Mouse (Mus musculus): ENCODE measurements at regions not wholly inside any gene's neighbourhood (a gene's known extent, or its start where the extent isn't known, plus 50 kb on each side); places are given as distances from the start of the nearest gene placed in this dataset.
"Not testable (repeated sequence)": the region's sequence is repeated elsewhere in the genome, so short reads cannot be mapped to it uniquely, and the experiment has no call there.

DNA sequence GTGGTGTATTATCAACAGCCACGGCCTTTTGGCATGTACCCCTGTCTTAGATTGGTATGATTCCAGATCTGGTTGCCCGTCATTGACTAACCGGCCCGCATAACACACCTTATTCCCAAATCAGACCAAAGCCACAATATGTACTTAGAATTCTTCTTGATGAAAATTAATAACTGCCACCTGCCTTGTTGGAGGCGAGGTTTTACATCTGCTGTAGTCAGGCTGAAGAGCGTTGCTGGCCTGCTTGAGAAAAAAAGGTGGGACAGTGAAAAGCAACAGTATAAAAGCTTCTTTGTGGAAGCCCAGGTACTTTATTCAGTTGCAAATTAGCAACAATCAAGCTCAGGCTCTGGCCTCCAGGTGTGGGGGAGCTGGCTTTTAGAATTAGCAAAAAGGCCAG, 223.6 kb upstream of the Car8 start:
- DNase-seq (ENCODE audit: low spot score in 2 of 2); intact Hi-C loops (cut with DNase I): not testable (repeated sequence)

DNA sequence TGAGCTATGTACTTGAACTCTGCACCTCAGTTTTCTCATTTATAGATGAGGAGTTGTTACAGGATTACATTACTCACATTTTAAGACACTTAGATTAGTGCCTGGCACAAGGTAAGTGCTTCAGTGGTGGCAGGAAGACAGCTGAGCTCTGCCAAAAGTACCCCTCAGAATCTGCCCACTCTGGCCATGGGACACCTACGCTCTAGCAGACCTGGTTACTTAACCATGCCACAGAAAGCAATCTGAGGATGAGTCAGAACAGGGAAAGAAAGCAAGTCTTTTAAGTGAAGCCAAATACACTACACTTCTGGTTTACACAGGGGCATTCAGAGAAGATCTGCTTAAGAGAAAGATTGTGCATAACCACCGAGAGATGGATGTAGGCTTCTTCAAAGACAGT, 215.5 kb upstream of the Car8 start:
- peak in 1 of 2 experiments; percentile 7 for DNase-seq (ENCODE audit: low spot score in 2 of 2)
- intact Hi-C loops (cut with DNase I): no loop called here

DNA sequence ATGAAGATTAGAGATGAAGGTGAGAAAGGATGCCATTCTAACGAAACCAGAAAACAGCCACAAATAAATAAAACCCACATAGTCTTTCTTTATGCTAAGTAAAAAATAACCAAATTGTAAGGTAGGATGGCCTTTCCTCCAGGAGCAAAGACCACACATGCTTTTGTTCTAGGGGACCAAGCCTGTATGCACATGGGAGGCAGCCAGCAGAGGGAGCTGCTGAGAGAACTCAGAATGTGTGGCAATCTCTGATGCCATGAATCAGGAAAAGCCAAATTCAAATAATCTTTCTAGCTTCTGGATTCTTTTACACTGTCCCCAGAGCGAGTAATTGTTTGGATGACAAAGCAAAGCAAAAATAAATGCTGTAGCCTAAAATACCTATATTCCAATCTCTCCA, 193.6 kb upstream of the Car8 start:
- DNase-seq (ENCODE audit: low spot score in 2 of 2): peak in 1 of 2 experiments; percentile 23
- intact Hi-C loops (cut with DNase I): no loop called here

DNA sequence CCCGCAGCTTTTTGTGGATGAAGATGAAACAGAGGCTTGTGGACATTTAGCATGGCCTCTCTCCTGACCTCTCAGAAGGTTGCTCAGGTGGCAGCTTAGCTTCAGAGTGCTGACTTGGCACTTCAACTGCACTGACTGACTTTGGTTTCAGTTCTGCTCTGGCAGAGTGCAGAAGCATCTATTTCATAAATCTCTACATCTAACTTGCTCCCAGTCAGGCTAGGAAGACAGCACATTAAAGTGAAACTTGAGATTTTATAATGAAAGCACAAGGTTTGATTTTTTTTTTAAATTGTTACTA, 192.1 kb upstream of the Car8 start:
- no peak for DNase-seq (ENCODE audit: low spot score in 2 of 2)
- intact Hi-C loops (cut with DNase I): no loop called here

DNA sequence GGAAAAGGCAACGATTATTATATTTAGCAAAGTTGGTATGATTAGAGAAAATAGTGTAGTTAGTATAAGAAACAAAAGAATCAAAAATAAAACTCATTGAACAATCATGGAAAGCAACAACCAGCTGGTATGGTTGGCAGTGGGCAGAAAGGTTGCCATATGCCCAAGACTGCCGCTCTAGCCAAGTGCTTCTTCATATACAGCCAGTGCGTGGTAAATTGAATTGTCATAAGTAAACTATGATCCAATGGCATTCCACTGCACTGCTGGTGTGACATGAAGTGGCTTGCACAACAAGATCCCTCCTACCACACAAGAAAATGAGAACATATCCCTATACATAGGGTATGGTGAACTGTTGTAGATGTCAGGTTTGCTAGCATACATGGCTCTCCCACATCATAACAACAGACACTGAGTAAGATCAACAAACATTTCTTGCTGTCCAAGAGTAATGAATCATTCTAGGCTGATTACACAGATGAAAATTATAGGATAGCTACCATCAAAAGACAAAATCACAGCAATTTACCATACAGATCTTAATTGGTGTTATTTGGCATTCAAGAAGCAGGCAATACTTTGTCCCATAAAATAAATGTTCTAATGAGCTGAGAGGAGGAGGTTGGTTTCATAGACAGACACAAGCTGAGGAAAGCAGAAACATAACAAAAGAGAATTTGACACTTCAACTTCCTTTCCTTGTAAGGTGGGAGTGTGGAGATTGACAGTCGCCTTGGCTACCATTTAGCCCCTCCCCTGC, 191.6 kb upstream of the Car8 start:
- DNase-seq (ENCODE audit: low spot score in 2 of 2): no peak
- intact Hi-C loops (cut with DNase I): no loop called here

DNA sequence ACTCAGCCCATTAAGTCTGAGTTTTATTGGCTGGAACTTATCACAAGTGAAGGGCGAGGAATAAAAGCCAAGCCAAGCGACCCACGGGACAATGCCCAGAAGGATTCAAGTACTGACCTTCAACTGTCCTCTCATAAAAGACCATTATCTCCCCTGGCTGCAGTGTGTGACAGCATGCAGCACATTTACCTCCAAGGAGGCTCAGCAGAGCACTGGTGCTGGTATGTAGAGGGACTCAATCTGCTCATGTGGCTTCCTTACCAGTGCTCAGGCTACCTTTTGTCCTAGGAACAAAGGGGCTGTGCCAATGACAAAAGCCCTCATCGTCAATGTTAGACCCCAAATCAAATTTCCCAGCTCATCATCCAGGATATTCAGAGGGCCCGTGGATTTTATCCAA, 190.9 kb upstream of the Car8 start:
- intact Hi-C loops (cut with DNase I): no loop called here
- DNase-seq (ENCODE audit: low spot score in 2 of 2): no peak

DNA sequence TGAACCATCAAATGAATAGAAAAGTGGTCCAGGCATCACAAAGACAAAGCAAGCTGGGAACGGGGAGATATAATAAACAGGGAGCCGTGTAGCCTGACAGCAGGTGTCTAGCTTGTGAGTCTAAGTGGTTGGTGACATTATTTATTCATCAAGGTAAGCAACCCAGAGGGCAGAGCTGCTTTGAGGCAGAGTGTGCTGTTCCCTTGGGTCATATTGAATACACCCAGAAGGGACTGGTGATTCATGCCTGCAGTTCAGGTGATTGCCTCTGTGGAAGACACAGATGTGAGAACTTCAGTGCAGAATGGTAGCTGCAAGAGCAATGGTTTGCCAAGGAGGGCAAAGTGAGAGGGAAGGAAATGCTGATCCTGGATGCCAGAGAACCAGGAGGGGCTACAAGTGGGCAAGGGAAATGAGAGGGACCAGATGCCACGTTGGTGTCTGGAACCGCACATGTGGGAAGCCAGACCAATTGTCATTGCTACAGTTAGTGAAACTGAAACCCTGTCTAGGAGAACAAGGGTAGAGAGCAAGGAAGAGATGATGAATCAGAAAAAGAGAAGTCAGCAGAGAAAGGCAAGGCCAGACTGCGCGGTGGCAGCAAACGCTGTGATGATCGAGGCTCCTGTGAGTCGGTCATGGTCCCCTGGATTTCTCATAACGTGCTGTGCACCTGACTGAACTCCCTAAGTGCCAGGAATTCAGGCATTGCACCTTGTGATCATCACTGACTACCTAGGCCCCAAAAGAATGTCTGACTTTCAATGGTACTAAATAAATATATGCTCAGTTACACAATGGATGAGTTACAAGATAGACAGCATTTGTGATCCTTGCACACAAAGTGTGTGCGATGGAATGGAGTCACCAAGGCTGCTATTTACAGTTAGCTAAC, 190.0 kb upstream of the Car8 start:
- DNase-seq (ENCODE audit: low spot score in 2 of 2): no peak
- intact Hi-C loops (cut with DNase I): no loop called here

DNA sequence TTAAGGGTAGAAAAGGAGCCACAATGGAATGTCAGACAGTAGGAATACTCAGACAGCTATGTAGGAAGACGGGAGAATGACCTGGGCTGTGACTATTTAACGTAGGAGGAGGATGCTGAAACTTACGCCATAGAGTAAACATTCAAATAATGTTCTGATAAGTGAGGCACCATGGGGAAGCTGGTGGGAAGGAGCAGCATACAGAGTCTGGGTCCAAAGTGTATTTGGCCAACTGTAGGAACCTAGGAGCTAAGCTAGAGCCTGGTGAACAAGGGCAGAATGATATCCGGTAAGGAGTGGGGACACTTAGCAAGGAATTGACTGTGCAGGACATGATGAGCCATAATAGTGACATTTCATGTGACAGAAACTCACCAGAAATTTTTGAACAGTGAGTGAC, 189.0 kb upstream of the Car8 start:
- intact Hi-C loops (cut with DNase I): no loop called here
- no peak for DNase-seq (ENCODE audit: low spot score in 2 of 2)

DNA sequence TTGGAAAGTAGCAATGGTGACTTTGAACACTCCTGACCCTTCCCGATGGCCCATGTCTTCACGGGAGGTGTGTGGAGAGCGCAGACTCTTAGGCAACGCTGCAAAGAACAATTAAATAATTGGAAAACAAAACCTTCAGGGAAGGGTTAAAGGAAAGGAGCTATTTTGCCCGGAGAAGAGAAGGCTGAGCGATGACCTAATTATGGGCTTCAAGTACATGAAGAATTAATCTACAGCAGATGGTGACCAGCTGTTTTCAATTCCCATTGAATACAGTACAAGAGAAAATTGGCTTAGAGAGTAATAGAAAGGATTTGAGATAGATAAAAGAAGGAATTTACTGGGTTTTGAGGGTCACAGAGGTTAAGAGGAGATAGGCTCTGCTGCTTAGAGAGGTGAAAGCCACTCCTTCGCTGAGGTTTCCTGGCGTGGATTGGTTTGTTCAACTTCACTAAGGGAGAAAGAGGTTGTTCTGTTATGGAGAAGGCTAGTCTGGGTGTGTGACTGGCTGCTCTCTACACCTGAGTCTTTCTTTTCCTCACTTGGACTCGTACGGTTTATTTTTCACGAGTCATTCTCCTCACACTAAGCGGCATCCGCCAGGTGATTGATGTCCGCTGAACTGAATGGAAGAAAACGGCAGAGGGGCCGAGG, 184.7 kb upstream of the Car8 start:
- intact Hi-C loops (cut with DNase I): no loop called here
- no peak for DNase-seq (ENCODE audit: low spot score in 2 of 2)

DNA sequence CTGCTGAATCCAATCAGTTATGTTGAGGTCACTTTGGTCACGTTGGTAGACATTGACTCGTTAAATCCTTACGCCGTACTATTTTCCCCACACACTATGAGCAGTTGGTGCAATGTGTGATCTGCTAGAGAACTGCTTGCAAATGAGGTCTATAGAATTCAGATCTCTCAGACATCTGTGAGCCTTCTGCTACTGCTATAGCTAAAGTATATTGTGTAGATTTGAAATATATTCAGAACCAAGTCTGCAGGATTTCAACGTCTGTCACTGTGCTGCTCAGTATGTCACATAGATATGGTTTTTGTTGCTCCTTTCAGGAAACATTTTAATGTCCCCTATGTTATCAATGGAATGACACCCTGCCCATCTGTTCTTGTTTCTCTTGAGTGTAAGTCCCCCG, 182.4 kb upstream of the Car8 start:
- intact Hi-C loops (cut with DNase I): no loop called here
- no peak for DNase-seq (ENCODE audit: low spot score in 2 of 2)

DNA sequence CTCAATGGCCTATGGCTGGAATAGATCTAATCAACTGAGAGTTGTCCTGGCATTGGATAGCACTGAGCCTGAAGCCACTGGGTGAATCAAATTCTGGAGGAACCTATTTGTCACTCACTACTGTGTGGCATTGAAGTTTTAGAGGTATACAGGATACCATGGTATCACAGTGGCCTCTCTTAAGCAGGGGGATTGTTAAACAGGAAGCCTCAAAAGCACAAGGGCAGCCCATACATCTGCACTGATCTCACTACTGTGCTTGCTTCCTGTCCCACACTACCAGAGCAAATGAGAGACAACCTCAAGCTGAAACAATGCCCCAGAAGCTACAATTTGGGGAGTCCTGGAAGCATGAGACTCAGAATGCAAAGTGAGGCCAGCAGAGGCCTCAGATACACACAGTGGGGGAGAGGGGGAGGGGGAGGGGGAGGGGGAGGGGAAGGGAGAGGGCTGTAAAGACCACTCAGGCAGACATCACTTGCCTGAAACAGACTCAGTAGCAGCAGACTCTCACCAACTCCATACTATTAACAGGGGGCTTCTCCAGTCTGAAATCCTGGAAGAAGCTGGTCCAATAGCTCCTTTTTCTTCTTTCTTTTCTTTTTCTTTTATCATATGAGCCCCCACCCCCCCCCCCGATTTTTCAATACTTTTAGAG, 179.7 kb upstream of the Car8 start:
- intact Hi-C loops (cut with DNase I): no loop called here
- DNase-seq (ENCODE audit: low spot score in 2 of 2): no peak

DNA sequence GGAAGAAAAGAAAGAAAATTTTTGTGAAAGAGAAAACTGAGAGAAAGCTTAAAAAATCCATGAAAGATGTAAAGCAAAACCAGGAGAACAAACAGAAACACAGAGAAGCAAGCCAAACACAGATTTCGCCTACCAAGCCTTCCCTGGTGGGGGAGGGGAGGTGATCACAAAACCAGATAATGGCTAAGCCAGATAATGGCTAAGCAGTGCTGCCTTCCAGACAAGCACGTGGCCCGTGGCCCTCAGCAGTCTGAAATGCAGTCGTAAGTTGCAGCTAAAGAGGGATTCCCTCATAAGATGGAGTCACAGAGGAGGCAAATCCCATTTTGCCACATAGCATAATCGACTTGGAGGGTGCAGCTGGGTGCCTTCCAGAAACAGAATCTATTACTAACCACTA, 179.0 kb upstream of the Car8 start:
- intact Hi-C loops (cut with DNase I): no loop called here
- no peak for DNase-seq (ENCODE audit: low spot score in 2 of 2)

DNA sequence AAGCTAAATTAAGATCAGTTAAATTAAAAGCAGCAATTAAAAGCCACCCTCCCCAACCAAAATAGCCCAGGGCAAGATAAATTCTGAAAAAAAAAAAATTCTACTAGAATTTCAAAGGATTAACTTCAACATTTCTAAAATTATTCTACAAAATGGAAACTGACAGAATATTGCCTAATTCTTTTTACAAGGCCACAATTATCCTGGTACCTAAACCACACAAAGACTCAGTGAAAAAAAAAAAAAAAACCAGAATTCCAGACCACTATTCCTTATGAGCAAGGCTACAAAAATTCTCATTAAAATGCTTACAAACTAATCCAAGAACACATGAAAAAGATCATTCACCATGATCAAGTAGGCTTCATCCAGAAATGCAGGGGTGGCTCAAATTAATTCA, 174.5 kb upstream of the Car8 start:
- intact Hi-C loops (cut with DNase I): no loop called here

DNA sequence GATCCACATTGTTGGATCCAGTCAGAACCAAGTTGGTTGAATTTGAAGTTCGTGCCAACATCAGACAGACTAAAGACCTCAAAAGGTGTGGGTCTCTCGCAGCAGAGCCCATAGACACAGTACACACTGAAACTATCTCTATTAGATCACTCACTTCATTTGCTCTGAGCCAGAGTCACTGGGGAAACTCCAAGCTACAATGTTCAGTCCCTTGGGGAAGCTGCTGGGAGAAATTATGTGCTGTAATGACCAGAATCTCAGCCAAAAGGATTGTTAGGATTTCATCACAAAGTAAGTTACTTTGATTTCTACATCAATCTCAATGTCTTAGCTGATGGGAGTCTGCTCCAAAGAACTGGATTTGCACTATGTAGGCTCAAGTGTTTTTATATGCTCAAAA, 161.2 kb upstream of the Car8 start:
- intact Hi-C loops (cut with DNase I): no loop called here
- no peak for DNase-seq (ENCODE audit: low spot score in 2 of 2)

More for the DNA sequence above, 174.5 kb upstream of the Car8 start:
- no peak for DNase-seq (ENCODE audit: low spot score in 2 of 2)

DNA sequence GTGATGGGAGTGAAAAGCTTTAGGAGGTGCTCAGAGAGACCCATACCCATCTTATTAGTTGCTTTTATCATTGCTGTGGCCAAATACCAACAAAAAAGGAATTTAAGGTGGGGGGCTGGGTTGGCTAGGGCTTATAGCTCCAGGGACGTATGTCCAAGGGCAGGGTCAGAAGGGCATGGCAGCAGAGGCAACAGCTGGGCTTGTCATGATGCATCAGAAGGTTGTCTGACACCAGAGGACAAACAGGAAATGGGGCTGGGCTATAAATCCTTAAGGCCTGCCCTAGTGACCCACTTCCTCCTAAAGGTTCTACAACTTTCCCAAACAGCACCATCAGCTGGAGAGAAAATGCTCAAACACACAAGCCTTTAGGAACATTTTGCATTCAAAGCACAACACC, 160.6 kb upstream of the Car8 start:
- intact Hi-C loops (cut with DNase I): no loop called here
- DNase-seq (ENCODE audit: low spot score in 2 of 2): no peak

DNA sequence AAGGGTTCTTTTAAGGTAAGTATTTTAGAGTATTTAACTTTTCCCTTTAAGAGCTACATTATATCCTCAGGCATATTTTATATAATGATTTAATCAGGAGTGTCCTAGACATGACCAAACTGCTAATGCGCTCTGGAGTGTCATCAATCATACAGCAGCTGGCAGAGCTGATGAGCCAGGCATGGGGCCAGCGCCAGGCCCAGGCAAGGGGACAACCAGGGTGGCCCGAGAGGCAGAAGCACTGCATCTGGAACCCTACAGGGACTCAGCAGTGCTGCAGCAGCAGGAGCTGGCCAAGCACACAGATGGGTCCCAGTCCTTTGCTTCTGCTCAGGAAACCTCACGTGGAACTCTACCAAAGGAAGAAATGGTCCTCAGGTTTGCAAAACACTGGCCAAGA, 160.1 kb upstream of the Car8 start:
- no peak for DNase-seq (ENCODE audit: low spot score in 2 of 2)
- intact Hi-C loops (cut with DNase I): no loop called here

DNA sequence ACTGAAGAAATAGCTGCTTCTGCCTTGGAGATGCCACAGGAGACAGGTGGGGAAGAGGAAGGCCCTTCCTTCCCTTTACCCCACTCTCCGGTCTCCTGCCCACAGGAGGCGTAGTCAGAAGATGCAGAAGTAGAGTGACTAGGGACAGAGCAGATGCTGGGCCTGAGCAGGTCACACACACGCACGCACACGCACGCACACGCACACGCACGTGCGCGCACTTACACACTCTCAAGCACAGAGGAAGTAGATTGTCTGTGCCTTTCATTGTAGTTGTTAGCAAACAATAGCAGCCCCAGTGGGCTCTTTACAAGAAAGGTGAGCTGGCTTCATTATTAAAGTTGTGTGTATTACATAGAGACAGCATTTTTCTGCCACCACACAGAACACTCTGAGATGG, 144.3 kb upstream of the Car8 start:
- intact Hi-C loops (cut with DNase I): loop anchor here (5.0 kb wide), 1 partner anchor 714 kb away; no protein-coding TSS in a partner anchor
- DNase-seq (ENCODE audit: low spot score in 2 of 2): no peak

DNA sequence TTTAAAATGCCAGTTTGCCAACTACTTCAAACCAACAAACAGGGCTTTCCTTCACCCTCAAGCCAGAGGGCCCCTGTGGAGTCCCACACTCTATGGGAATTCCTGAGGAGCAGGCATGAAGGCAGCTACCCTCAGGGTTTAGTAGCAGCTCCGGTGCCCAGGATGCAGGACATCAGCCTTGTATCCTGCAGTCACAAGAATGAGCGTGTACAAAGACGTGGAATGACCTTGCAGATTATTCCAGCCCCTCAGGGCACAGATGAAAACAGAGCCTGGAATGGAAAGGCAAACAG, 143.2 kb upstream of the Car8 start:
- intact Hi-C loops (cut with DNase I): loop anchor here (5.0 kb wide), 1 partner anchor 715 kb away; no protein-coding TSS in a partner anchor
- DNase-seq (ENCODE audit: low spot score in 2 of 2): no peak

DNA sequence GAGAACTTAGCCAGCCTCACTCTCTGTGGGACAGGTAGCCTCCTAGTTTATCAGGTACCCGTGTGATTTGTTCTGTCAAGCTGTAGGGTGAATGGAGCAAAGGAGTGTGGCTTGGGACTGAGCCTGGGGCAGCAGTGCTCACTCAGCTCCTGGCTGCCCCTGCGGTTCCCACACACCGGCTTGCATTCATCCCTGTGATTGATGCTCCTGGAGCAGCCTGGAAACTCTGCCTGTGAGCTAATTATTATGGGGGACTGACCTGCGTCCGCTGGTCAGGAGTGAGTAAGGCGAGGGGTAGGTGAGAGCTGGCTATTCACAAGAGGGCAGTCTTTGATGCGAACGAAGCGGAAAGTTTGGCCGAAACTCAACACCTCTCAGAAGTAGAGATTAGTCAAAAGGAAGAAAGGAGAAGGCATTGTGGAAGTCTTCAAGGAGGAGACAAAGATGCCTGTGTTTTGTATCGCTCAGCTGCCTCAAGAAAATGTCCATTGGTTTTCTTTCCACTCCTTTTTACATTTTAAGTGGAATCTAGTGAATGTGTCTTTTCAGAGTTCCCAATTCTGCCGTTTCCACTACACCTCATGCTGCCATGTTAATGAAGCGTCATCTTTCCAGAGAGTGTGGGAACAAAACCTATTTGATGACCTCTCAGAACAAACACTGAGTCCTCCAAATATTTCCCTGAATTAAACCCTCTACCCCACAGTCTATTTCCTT, 142.7 kb upstream of the Car8 start:
- intact Hi-C loops (cut with DNase I): loop anchor here (5.0 kb wide), 1 partner anchor 716 kb away; no protein-coding TSS in a partner anchor
- no peak for DNase-seq (ENCODE audit: low spot score in 2 of 2)

Measured in left cerebral cortex, postnatal 36 days (tissue).